Mouse (Mus musculus): ENCODE results near the gene Atp2c1.

Gene Atp2c1

DNA sequence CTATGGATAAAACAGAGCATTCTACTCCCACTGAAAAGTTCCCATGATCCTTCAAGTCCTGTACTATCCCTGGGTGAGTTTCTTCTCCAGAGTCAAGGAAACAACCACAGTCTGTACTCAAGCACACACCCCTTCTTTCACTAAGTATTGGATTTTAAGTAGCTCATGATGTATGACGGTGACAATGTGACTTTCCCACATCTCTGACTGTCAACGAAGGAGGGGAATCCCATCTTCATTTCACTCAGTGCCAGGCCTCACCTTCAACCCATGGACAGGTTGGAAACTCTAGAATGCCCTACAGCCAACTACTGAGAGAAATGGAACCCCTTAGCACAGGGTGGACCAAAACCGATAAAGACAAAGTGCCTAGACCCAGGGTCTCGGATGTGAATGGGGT is 160.9 kb downstream of the Atp2c1 start:
- DNase-seq (ENCODE audit: low spot score in 2 of 2), result no peak

GRCm38 (mm10) chr9:105363520-105364231 is 163.4 kb downstream of the Atp2c1 start:
- DNase-seq (ENCODE audit: low spot score in 2 of 2), result no peak

DNA sequence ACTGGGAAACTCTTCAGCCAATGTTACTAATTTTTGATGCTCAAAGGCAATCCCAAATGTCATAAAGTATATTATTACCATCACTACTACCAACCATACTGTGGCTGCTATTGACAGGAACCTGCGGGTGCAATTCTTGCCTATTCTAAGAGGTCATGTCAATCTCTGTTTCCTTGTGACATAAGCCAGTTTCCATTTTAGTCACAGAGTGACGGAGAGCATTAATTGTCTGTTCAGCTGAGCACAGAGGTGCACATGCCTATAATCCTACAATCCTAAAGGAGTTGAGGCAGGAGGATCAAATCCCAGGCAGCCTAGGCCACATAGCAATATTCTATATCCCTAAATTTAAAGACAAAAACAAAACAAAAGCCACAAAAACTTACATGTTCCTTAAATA is 164.9 kb downstream of the Atp2c1 start:
- DNase-seq (ENCODE audit: low spot score in 2 of 2), result no peak

Data from left cerebral cortex, adult 9 months (tissue).